Mouse (Mus musculus) B cell, adult (primary cell): ENCODE measurements around the gene Fam205a4. TPM values are rescaled to one million over a fixed set of nuclear protein-coding genes. Genes with fewer than 3 reads are reported as not detected.

Experiments used
- total RNA-seq: library from RNA; stranded (reverse); gene quantifications from 4 replicates; pipeline ENCODE4 v1.2.4, GENCODE M21; 2023; ENCODE audit not compliant: inconsistent age

Gene Fam205a4
- total RNA-seq: not detected in 4 replicates

GRCm38 (mm10) chr4:41965758-41966157 lies at the start of gene Fam205a4:
Gene Fam205a4, plus strand, starts transcription at chr4:41966058.

GRCm38 (mm10) chr4:41941272-41941671 lies 24.6 kb upstream of the Fam205a4 start, which contains the start of gene Gm20878:
Gene Gm20878, plus strand, starts transcription at chr4:41941572.

Other genes with a start within 250 kb of the Fam205a4 start
- gene Dctn3, start 242.9 kb upstream of the Fam205a4 start, total RNA-seq: 50.6 to 69.0 TPM (median 61.6 TPM) in 4 replicates
- not detected in 4 replicates for gene Arid3c, start 234.9 kb upstream of the Fam205a4 start, total RNA-seq
- gene Galt, start 210.8 kb upstream of the Fam205a4 start, total RNA-seq: 52.6 to 62.3 TPM (median 55.4 TPM) in 4 replicates
- gene Sigmar1, start 209.9 kb upstream of the Fam205a4 start, total RNA-seq: 16.1 to 19.6 TPM (median 18.2 TPM) in 4 replicates
- 8.4 to 14.2 TPM (median 11.9 TPM) in 4 replicates for gene Ccl27a, start 191.8 kb upstream of the Fam205a4 start, total RNA-seq
- gene Gm21541, start 62.4 kb upstream of the Fam205a4 start, total RNA-seq: not detected in 4 replicates
- 1.4 to 8.2 TPM (median 1.9 TPM) in 4 replicates for gene Gm20878, start 24.5 kb upstream of the Fam205a4 start, total RNA-seq
- gene Gm21093, start 68.7 kb downstream of the Fam205a4 start, total RNA-seq: not detected in 4 replicates
- not detected in 4 replicates for gene Gm3893, start 125.1 kb downstream of the Fam205a4 start, total RNA-seq
- not detected in 4 replicates for gene Gm13304, start 148.8 kb downstream of the Fam205a4 start, total RNA-seq
- gene Gm13306, start 187.4 kb downstream of the Fam205a4 start, total RNA-seq: not detected in 4 replicates
- gene Gm13305, start 202.5 kb downstream of the Fam205a4 start, total RNA-seq: not detected in 4 replicates